Mouse (Mus musculus) myocyte (in vitro differentiated cells): ENCODE data around the gene Kif3b. TPM values are rescaled to one million over a fixed set of nuclear protein-coding genes. Genes with fewer than 3 reads are reported as not detected.
"Not testable (repeated sequence)": the region's sequence is repeated elsewhere in the genome, so short reads cannot be mapped to it uniquely, and the experiment has no call there.

Experiments
- H3K27me3 ChIP-seq: one replicate; pipeline ENCODE4 v1.6.1; 2011; ENCODE audit not compliant: control insufficient read depth, insufficient read depth, insufficient read length
- H3K36me3 ChIP-seq: one replicate; pipeline ENCODE4 v1.6.1; 2011; ENCODE audit not compliant: control insufficient read depth, insufficient read depth
- H3K4me2 ChIP-seq: one replicate; pipeline ENCODE4 v1.6.1; 2011; ENCODE audit warnings: low read depth, control low read depth
- H3K4me3 ChIP-seq: one replicate; pipeline ENCODE4 v1.5.1; 2011; ENCODE audit warnings: mild to moderate bottlenecking, control low read depth, moderate library complexity
- H3K79me2 ChIP-seq: one replicate; pipeline ENCODE4 v1.6.1; 2011; ENCODE audit not compliant: control insufficient read depth, insufficient read depth
- H3ac ChIP-seq: one replicate; pipeline ENCODE4 v1.6.1; 2011; ENCODE audit not compliant: control insufficient read depth, insufficient read length
- CEBPB ChIP-seq: IDR thresholded peaks from 2 replicates; pipeline ENCODE4 v1.6.1; 2011; ENCODE audit warnings: mild to moderate bottlenecking, moderate library complexity; ENCODE audit not compliant: poor library complexity, insufficient read depth, severe bottlenecking
- E2F4 ChIP-seq: IDR thresholded peaks from one replicate; pipeline ENCODE4 v1.6.1; 2011; ENCODE audit warnings: mild to moderate bottlenecking, control low read depth, moderate library complexity; ENCODE audit not compliant: insufficient read depth
- MAX ChIP-seq: IDR thresholded peaks from one replicate; pipeline ENCODE4 v1.6.1; 2011; ENCODE audit warnings: low read depth, mild to moderate bottlenecking, control low read depth
- MYOD1 ChIP-seq, 3 experiments: IDR thresholded peaks; one replicate each; pipeline ENCODE4 v1.6.1; 2011; ENCODE audit warnings: control low read depth in 2 of 3, low read depth in 2 of 3, mild to moderate bottlenecking in 2 of 3, moderate library complexity in 1 of 3; ENCODE audit not compliant: insufficient read length in 2 of 3, control insufficient read depth in 1 of 3
- MYOG ChIP-seq, 3 experiments: IDR thresholded peaks; one replicate each; pipeline ENCODE4 v1.6.1; 2011; ENCODE audit warnings: control low read depth in 2 of 3, low read depth in 2 of 3, mild to moderate bottlenecking in 2 of 3; ENCODE audit not compliant: insufficient read length in 2 of 3, control insufficient read depth in 1 of 3, insufficient read depth in 1 of 3
- POLR2A ChIP-seq: IDR thresholded peaks from one replicate; pipeline ENCODE4 v1.6.1; 2011; ENCODE audit warnings: low read depth, mild to moderate bottlenecking, control low read depth, moderate library complexity; ENCODE audit not compliant: insufficient read length
- POLR2AphosphoS2 ChIP-seq: IDR thresholded peaks from one replicate; pipeline ENCODE4 v1.6.1; 2011; ENCODE audit warnings: low read depth, control low read depth; ENCODE audit not compliant: insufficient read length
- REST ChIP-seq: IDR thresholded peaks from one replicate; pipeline ENCODE4 v1.6.1; 2011; ENCODE audit warnings: mild to moderate bottlenecking, control low read depth, moderate library complexity; ENCODE audit not compliant: insufficient read depth, insufficient read length
- SRF ChIP-seq: IDR thresholded peaks from one replicate; pipeline ENCODE4 v1.6.1; 2011; ENCODE audit warnings: low read depth; ENCODE audit not compliant: control insufficient read depth, insufficient read length
- TCF12 ChIP-seq: IDR thresholded peaks from one replicate; pipeline ENCODE4 v1.6.1; 2011; ENCODE audit warnings: mild to moderate bottlenecking, control low read depth; ENCODE audit not compliant: poor library complexity, insufficient read depth, severe bottlenecking
- polyA plus RNA-seq: library from polyadenylated mRNA; unstranded; fragments of >200 nt; fragmentation: generic; extraction: Trizol; gene quantifications from one replicate; pipeline ENCODE4 v1.2.1, GENCODE M21; 2012; ENCODE audit warnings: missing spikeins

Kif3b gene
- polyA plus RNA-seq, 1 experiment: 10.8 TPM

- Histone ChIP-seq H3K4me2 (no peak overlapping the region), H3K27me3 (no peaks in the 10 kb centered on the region), H3K4me3 (no peak overlapping the region), H3ac (no peak overlapping the region), H3K79me2 (no peaks in the 10 kb centered on the region), H3K36me3 (no peaks in the 10 kb centered on the region)
- no peak for TF ChIP-seq POLR2A
- no peak for TF ChIP-seq TCF12
- TF ChIP-seq E2F4: no peak
These were observed 32.0 kb upstream of the Kif3b start for GRCm38 (mm10) chr2:153259030-153259863.

GRCm38 (mm10) chr2:153259864-153260674 is 31.1 kb upstream of the Kif3b start:
- TF ChIP-seq SRF (no peak), E2F4 (no peak), MYOG (IDR thresholded peaks at IDR 0.05; ENCODE audit: control insufficient read depth in 1 of 3, insufficient read depth in 1 of 3, insufficient read length in 2 of 3, low read depth in 2 of 3) (no peak), REST (no peak)
- Histone ChIP-seq H3K4me3 (no peak overlapping the region), H3ac (no peak overlapping the region), H3K36me3 (no peaks in the 10 kb centered on the region), H3K4me2 (no peak overlapping the region), H3K27me3 (no peaks in the 10 kb centered on the region), H3K79me2 (no peaks in the 10 kb centered on the region)

GRCm38 (mm10) chr2:153263053-153263452 is 28.2 kb upstream of the Kif3b start:
- no peaks in the 10 kb centered on the region for H3K79me2 ChIP-seq
- H3K4me2 ChIP-seq: no peak overlapping the region
- no peaks in the 10 kb centered on the region for H3K27me3 ChIP-seq
- H3ac ChIP-seq: no peak overlapping the region
- peaks cover 4% of the 10 kb centered on the region for H3K36me3 ChIP-seq
- TF ChIP-seq MYOG (IDR thresholded peaks at IDR 0.05; ENCODE audit: control insufficient read depth in 1 of 3, insufficient read depth in 1 of 3, insufficient read length in 2 of 3, low read depth in 2 of 3) (no peak), CEBPB (no peak), MAX (no peak), MYOD1 (IDR thresholded peaks at IDR 0.05; ENCODE audit: control insufficient read depth in 1 of 3, insufficient read length in 2 of 3, low read depth in 2 of 3) (no peak)
- H3K4me3 ChIP-seq: no peak overlapping the region

- peaks cover 4% of the 10 kb centered on the region for H3K36me3 ChIP-seq
- no peak overlapping the region for H3ac ChIP-seq
- no peak for TF ChIP-seq MYOG (IDR thresholded peaks at IDR 0.05; ENCODE audit: control insufficient read depth in 1 of 3, insufficient read depth in 1 of 3, insufficient read length in 2 of 3, low read depth in 2 of 3)
- TF ChIP-seq POLR2A: no peak
- no peak for TF ChIP-seq REST
- TF ChIP-seq MAX: no peak
- no peak for TF ChIP-seq SRF
- no peak for TF ChIP-seq TCF12
- no peak for TF ChIP-seq POLR2AphosphoS2
- H3K79me2 ChIP-seq: no peaks in the 10 kb centered on the region
- no peak overlapping the region for H3K4me3 ChIP-seq
- no peak overlapping the region for H3K4me2 ChIP-seq
- no peaks in the 10 kb centered on the region for H3K27me3 ChIP-seq
These were observed 23.9 kb upstream of the Kif3b start for GRCm38 (mm10) chr2:153267331-153267730.

GRCm38 (mm10) chr2:153270231-153270915 is 20.8 kb upstream of the Kif3b start:
- H3K27me3 ChIP-seq, H3K4me3 ChIP-seq, H3K79me2 ChIP-seq, H3K36me3 ChIP-seq, H3K4me2 ChIP-seq, H3ac ChIP-seq: not testable (repeated sequence)

- H3K36me3 ChIP-seq, H3K79me2 ChIP-seq, H3K4me3 ChIP-seq, H3K27me3 ChIP-seq, H3ac ChIP-seq, H3K4me2 ChIP-seq: not testable (repeated sequence)
These were observed 16.9 kb upstream of the Kif3b start for GRCm38 (mm10) chr2:153274200-153274918.
